14 mouse cellular contexts compared by ENCODE assay signal in the genomic region with DNA sequence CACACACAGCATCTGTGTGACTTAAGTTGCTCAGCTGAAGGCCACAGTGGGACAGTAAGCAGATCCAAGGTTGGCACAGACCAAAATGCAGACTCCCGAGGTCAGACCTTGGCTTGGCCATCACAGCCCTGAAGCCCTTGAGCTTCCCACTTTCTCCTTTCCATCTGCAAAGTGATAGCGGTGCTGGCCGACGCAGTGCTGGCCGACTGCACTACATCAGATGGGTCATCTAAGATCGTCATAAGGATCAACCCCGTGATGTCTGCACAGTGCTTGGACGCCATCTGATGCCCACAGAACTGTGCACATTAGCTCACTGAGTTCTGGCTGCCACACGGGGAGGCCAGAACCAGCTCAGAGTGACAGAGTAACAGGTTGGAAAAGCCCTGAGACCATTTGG.
DNase-seq lines count a peak whose midpoint lies in the region; ATAC-seq lines count a peak whose summit lies in the region.
"Had no signal": no experiment of that assay in that cellular context is flagged by ENCODE, and none has a peak within 500 bp of the region (broad histone marks: within the 10 kb centered on the region; RNA-seq: fewer than 3 reads in every experiment).

No protein-coding gene starts in this region.

- no peak for ATAC-seq in hindbrain, embryonic 13.5 days (ENCODE audit: low FRiP score)
- no peak for ATAC-seq in hindbrain, embryonic 12.5 days (ENCODE audit: low FRiP score)

- 87% methylated on average over 9 of the region's 9 CpGs for WGBS in hindbrain, embryonic 13.5 days
- WGBS in hindbrain, embryonic 12.5 days, result 91% methylated on average over 9 of the region's 9 CpGs
- 87% methylated on average over 9 of the region's 9 CpGs for WGBS in embryonic facial prominence, embryonic 10.5 days

- DNase-seq in adrenal gland, adult (ENCODE audit: inconsistent age in 2 of 2, low spot score in 1 of 2), result peak; percentile 18 to 66
- no peak for DNase-seq in adrenal gland, postnatal 4 days (ENCODE audit: low spot score in 2 of 2)
- DNase-seq in ovary, adult 18-20 months (ENCODE audit: low spot score), result peak; percentile 31
- DNase-seq in ovary, postnatal 10 days (ENCODE audit: low spot score), result no peak
- DNase-seq in skeletal muscle tissue, adult 2 months (ENCODE audit: low read depth, low spot score), result peak; percentile 55
- DNase-seq in embryonic facial prominence, embryonic 10.5 days (ENCODE audit: low spot score), result no peak
- DNase-seq: heart, postnatal 36 days; kidney, adult 11 months; kidney, postnatal 10 days; lung, adult 2 months had no signal

- no peak overlapping the region for H3K4me3 ChIP-seq in hindbrain, embryonic 13.5 days
- no peak overlapping the region for H3K4me3 ChIP-seq in hindbrain, embryonic 12.5 days
- H3K4me3 ChIP-seq in embryonic facial prominence, embryonic 10.5 days, result no peak overlapping the region

- peaks cover 45% of the 10 kb centered on the region for H3K4me1 ChIP-seq in hindbrain, embryonic 13.5 days (replicated peaks)
- H3K4me1 ChIP-seq in hindbrain, embryonic 12.5 days, result peaks cover 26% of the 10 kb centered on the region
- H3K4me1 ChIP-seq in embryonic facial prominence, embryonic 10.5 days, result peaks cover 15% of the 10 kb centered on the region

- no peak overlapping the region for H3K9ac ChIP-seq in hindbrain, embryonic 13.5 days
- H3K9ac ChIP-seq in hindbrain, embryonic 12.5 days, result no peak overlapping the region

- no peaks in the 10 kb centered on the region for H3K9me3 ChIP-seq in hindbrain, embryonic 13.5 days
- no peaks in the 10 kb centered on the region for H3K9me3 ChIP-seq in hindbrain, embryonic 12.5 days (replicated peaks)
- H3K9me3 ChIP-seq in embryonic facial prominence, embryonic 10.5 days, result no peaks in the 10 kb centered on the region

- peaks cover 44% of the 10 kb centered on the region for H3K36me3 ChIP-seq in hindbrain, embryonic 13.5 days
- 0 out of 2 replicates have a peak, but pooled peaks cover 6% of the 10 kb centered on the region for H3K36me3 ChIP-seq in hindbrain, embryonic 12.5 days
- no peaks in the 10 kb centered on the region for H3K36me3 ChIP-seq in embryonic facial prominence, embryonic 10.5 days (replicated peaks)

- H3K27me3 ChIP-seq in hindbrain, embryonic 13.5 days, result no peaks in the 10 kb centered on the region
- no peaks in the 10 kb centered on the region for H3K27me3 ChIP-seq in hindbrain, embryonic 12.5 days
- no peaks in the 10 kb centered on the region for H3K27me3 ChIP-seq in embryonic facial prominence, embryonic 10.5 days (replicated peaks; ENCODE audit: low read depth, poor library complexity, severe bottlenecking)

- no peak overlapping the region for H3K4me2 ChIP-seq in hindbrain, embryonic 13.5 days
- H3K4me2 ChIP-seq in hindbrain, embryonic 12.5 days (replicated peaks), result no peak overlapping the region
- H3K4me2 ChIP-seq: heart, embryonic 11.5 days had no signal

- H3K27ac ChIP-seq in hindbrain, embryonic 13.5 days, result 0 out of 2 replicates have a peak overlapping the region, but pooled peaks have one; percentile 18
- H3K27ac ChIP-seq in hindbrain, embryonic 12.5 days, result no peak overlapping the region
- H3K27ac ChIP-seq in embryonic facial prominence, embryonic 10.5 days (replicated peaks), result no peak overlapping the region
- H3K27ac ChIP-seq: macrophage had no signal

Comparison
In these comparisons a context has a peak if more than half of its experiments do, and no peak if none do; other contexts are left out.
1. DNase-seq: peak in adrenal gland, adult (2 of 2), ovary, adult 18-20 months (single experiment) and skeletal muscle tissue, adult 2 months (single experiment); none in adrenal gland, postnatal 4 days (0 of 2), ovary, postnatal 10 days (single experiment) and embryonic facial prominence, embryonic 10.5 days (single experiment).